Mouse (Mus musculus): ENCODE results near the gene Ugt8a.

GRCm38 (mm10) chr3:125938092-125938755 lies at the start of gene Ugt8a:
- no peak for TF ChIP-seq CTCF (IDR thresholded peaks at IDR 0.05; ENCODE audit: control insufficient read depth, insufficient read depth, insufficient replicate concordance, low read depth, low read length)
- TF ChIP-seq POLR2A (IDR thresholded peaks at IDR 0.05; ENCODE audit: control insufficient read depth, low read depth, low read length): no peak

Measured in testis, adult 2 months (tissue).